Mouse (Mus musculus): ENCODE data around the gene Fcgr4. TPM values are rescaled to one million over a fixed set of nuclear protein-coding genes. Genes with fewer than 3 reads are reported as not detected.
"Not testable (repeated sequence)": the region's sequence is repeated elsewhere in the genome, so short reads cannot be mapped to it uniquely, and the experiment has no call there.

The Fcgr4 gene
- 0.11 TPM in 1 of 2 replicates, not detected in the other for polyA plus RNA-seq (2016; fragmentation: Nextera tagmentation; extraction: Ambion mirVana)

DNA sequence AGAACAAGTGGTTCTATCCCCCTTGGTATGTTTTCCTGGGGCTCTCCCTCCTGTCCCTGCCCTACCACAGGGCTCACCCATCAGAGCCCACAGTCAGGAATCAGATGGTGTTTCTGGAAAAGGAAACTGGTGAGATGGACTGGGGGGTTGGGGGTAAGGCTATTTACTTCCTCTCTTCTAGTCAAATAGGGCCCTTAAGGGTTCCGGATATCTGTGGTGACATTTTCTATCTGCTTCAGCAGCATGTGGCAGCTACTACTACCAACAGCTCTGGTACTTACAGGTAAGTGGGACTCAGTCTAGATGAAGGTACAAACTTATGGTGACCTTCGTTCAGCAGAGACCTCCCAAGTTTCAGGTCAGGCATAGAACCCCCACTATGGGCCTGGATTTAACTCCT lies at the start of gene Fcgr4:
Gene Fcgr4 (plus strand): TSS at position 184 of the 400 bp plus-strand sequence.
- WGBS: 83% methylated on average over 2 of the region's 2 CpGs
- DNase-seq (ENCODE audit: low spot score): no peak
- H3K27ac ChIP-seq: no peak within 1 kb of the TSS
- H3K36me3 ChIP-seq: no peaks in the 10 kb centered on the region
- H3K27me3 ChIP-seq (ENCODE audit: low read depth, poor library complexity, severe bottlenecking): no peaks in the 10 kb centered on the region
- H3K4me3 ChIP-seq: no peak within 1 kb of the TSS
- no peaks in the 10 kb centered on the region for H3K4me1 ChIP-seq
- H3K9me3 ChIP-seq (replicated peaks): no peaks in the 10 kb centered on the region

DNA sequence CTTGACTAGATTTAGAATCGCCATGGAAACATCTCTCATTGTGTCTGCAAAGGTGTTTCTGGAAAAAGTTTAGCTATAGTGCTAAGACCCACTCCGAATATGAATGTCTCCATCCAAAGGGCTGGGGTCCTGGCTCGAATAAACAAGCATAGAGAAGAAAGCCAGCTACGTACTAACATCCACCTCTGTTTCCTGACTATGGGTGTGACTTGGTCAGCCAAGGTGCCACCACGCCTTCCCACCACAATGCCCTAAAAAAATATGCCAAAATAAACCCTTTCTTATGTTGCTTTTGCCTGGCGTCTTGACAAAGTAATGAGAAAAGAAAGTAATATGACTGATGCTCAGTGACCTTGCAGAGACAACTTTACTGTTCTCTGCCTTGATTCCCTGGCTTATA lies 46.2 kb upstream of the Fcgr4 start:
- H3K4me3 ChIP-seq: no peak overlapping the region
- H3K36me3 ChIP-seq: no peaks in the 10 kb centered on the region
- no peaks in the 10 kb centered on the region for H3K9me3 ChIP-seq (replicated peaks)
- H3K27me3 ChIP-seq (ENCODE audit: low read depth, poor library complexity, severe bottlenecking): no peaks in the 10 kb centered on the region
- H3K27ac ChIP-seq: no peak overlapping the region
- H3K4me1 ChIP-seq: no peaks in the 10 kb centered on the region
- DNase-seq (ENCODE audit: low spot score): no peak
- WGBS: 85% methylated on average over 6 of the region's 6 CpGs

DNA sequence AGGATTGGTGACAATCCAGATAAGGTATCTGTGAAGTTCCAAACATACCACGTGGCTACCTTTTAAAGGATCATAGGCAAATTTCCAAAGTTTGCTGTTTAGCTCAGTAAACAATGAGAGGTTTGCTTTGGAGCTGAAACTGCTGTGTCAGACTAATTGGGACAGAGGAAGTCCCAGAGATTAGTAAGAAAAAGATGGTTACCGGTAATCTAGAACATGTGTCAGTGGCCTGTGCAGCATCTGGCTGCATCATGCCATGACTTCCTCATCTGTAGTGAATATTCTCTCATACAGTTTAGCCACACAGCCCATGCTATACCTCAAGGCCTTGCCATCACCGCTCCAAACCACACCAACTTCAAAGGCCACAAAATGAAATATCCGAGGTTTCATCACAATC lies 45.8 kb upstream of the Fcgr4 start:
- Histone ChIP-seq H3K9me3 (replicated peaks) (no peaks in the 10 kb centered on the region), H3K27me3 (ENCODE audit: low read depth, poor library complexity, severe bottlenecking) (no peaks in the 10 kb centered on the region), H3K27ac (no peak overlapping the region), H3K4me3 (no peak overlapping the region), H3K36me3 (no peaks in the 10 kb centered on the region), H3K4me1 (no peaks in the 10 kb centered on the region)
- WGBS: 85% methylated on average over 4 of the region's 4 CpGs
- DNase-seq (ENCODE audit: low spot score): no peak

DNA sequence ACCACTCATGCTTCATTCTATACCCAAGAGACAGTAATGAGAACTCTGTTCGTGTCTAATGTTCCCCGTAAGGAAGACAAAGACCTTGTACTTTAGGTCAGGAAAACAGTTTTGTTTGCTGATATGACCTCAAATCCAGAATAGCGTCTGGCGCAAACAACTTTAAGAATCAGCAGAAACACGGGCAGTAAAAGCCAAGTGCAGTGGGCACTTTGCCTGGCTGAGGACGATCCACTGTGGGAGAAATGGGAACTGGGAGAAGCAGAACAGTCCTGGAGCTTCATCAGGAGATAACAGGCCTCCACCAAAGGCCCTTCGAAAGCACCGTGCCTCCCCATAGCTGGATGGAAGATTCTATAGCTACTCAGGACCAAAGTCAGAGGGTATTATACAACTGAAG lies 44.5 kb upstream of the Fcgr4 start:
- Histone ChIP-seq H3K4me3 (no peak overlapping the region), H3K4me1 (no peaks in the 10 kb centered on the region), H3K36me3 (no peaks in the 10 kb centered on the region), H3K27me3 (ENCODE audit: low read depth, poor library complexity, severe bottlenecking) (no peaks in the 10 kb centered on the region), H3K9me3 (replicated peaks) (no peaks in the 10 kb centered on the region), H3K27ac (no peak overlapping the region)
- no peak for DNase-seq (ENCODE audit: low spot score)
- WGBS: 90% methylated on average over 8 of the region's 8 CpGs

DNA sequence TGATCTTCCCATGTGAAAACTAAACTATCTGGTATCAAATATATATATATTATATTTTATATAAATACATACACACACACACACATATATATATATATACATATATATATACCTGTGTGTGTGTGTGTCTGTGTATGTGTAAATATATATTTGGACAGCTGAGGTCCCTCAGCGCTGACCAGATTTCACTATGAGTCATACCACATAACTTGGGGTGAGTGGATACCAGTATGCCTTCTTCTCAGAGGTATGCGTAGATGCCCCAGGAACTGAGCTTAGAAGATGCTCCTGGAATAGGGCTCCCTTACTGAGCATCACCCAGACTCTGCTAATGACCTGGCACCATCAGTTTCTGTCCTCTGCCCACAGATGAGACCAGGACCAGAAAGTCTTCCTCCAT lies 44.0 kb upstream of the Fcgr4 start:
- Histone ChIP-seq H3K27me3 (ENCODE audit: low read depth, poor library complexity, severe bottlenecking) (no peaks in the 10 kb centered on the region), H3K4me3 (no peak overlapping the region), H3K27ac (no peak overlapping the region), H3K4me1 (no peaks in the 10 kb centered on the region), H3K9me3 (replicated peaks) (no peaks in the 10 kb centered on the region), H3K36me3 (no peaks in the 10 kb centered on the region)
- DNase-seq (ENCODE audit: low spot score): no peak
- 95% methylated on average over 2 of the region's 2 CpGs for WGBS

DNA sequence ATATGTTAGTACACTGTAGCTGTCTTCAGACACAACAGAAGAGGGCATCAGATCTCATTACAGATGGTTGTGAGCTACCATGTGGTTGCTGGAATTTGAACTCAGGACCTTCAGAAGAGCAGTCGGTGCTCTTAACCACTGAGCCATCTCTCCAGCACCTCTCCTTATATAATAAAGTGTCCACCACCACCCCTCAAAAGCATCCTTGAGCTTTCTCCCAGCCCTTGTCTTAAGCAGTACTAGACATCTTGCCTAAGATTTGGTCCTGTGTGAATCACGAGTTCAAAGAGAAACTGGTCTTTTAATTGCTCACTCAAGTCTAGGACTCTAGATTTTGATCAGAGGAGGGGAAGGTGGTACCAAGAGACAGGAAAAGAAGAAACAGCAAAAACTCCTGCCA lies 43.4 kb upstream of the Fcgr4 start:
- DNase-seq (ENCODE audit: low spot score); H3K4me1 ChIP-seq; H3K27me3 ChIP-seq (ENCODE audit: low read depth, poor library complexity, severe bottlenecking); H3K36me3 ChIP-seq; H3K9me3 ChIP-seq (replicated peaks); H3K27ac ChIP-seq; H3K4me3 ChIP-seq: not testable (repeated sequence)
- 85% methylated on average over 2 of the region's 2 CpGs for WGBS

DNA sequence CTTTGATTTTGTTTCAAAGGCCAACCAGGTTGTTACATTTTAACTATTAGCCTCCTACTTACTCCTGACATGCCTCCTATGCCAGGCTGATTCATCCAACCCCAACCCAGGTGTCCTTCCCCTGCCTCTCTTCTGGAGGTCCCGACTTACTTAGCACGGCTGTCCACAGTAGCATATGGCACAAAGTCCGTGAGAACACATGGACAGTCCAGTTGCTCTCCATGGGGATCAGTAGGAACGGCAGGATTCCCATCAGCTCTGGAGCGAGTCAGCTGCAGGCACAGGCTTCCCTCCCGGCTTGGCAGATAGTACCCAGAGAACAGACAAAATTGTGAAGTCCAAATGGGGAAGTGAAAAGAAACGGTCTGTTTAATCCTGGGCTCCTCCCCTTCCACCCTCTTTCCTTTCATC lies 43.0 kb upstream of the Fcgr4 start:
- Histone ChIP-seq H3K9me3 (replicated peaks) (no peaks in the 10 kb centered on the region), H3K4me1 (no peaks in the 10 kb centered on the region), H3K36me3 (no peaks in the 10 kb centered on the region), H3K4me3 (no peak overlapping the region), H3K27ac (no peak overlapping the region), H3K27me3 (ENCODE audit: low read depth, poor library complexity, severe bottlenecking) (no peaks in the 10 kb centered on the region)
- DNase-seq (ENCODE audit: low spot score): no peak
- 74% methylated on average over 7 of the region's 7 CpGs for WGBS

DNA sequence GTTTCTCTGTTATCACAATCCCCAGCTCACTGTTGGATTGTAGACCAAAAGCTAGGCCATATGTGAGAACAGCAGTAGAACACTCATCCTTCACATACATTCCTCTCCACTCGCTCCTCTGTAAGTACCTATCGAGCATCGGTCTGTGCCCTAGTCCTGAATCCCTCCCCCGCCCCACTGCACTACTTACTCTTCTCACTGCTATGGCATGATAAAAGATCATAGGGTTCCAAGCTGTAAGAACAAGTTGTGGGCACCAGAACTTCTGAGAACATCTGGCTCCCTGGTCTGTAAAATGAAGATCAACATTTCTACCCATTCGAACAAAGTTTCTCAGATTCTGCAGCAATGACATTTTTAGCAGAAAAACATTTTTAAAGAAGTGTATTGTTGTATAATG lies 42.3 kb upstream of the Fcgr4 start, which contains the start of gene Fcgr2b:
Gene Fcgr2b (minus strand): TSS at position 101 of the 400 bp plus-strand sequence.
- Histone ChIP-seq H3K4me3 (no peak within 1 kb of the TSS), H3K27ac (no peak within 1 kb of the TSS), H3K4me1 (no peaks in the 10 kb centered on the region), H3K9me3 (replicated peaks) (no peaks in the 10 kb centered on the region), H3K36me3 (no peaks in the 10 kb centered on the region), H3K27me3 (ENCODE audit: low read depth, poor library complexity, severe bottlenecking) (no peaks in the 10 kb centered on the region)
- no peak for DNase-seq (ENCODE audit: low spot score)
- 87% methylated on average over 5 of the region's 5 CpGs for WGBS

DNA sequence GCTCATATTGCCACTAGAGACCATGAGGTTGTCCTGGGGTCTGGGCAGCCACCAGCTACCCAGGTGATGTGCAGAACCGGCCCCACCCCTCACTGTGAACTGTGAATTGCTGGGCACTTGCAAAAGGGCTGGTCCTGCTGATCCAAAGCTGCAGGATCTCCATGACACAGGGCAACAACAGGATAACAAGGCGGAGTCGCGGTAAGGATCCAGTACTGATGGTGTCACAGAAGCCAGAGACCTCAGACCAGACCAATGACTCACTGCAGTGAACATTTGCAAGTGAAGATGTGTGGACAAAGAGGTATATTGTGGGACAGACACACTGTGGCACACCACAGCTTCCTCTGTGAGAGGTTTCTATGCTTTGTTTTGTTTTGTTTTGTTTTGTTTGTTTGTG lies 40.1 kb upstream of the Fcgr4 start:
- 83% methylated on average over 4 of the region's 4 CpGs for WGBS
- H3K27ac ChIP-seq: no peak overlapping the region

DNA sequence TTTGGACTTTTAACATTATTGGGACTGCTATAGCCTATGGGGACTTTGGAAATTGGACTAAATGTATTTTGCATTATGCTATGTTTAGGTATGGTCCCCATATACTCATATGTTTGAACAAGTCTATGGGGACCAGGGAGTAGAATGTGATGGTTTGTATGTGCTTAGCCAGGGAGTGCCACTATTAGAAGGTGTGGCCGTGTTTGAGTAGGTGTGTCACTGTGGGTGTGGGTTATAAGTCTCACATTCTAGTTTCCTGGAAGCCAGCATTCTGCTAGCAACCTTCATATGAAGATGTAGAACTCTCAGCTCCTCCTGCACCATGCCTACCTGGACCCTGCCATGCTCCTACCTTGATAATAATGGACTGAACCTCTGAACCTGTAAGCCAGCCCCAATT lies 37.0 kb upstream of the Fcgr4 start:
- DNase-seq (ENCODE audit: low spot score); H3K4me1 ChIP-seq; H3K36me3 ChIP-seq; H3K27me3 ChIP-seq (ENCODE audit: low read depth, poor library complexity, severe bottlenecking); H3K9me3 ChIP-seq (replicated peaks); H3K27ac ChIP-seq; H3K4me3 ChIP-seq: not testable (repeated sequence)
- 73% methylated on average over 1 of the region's 1 CpGs for WGBS

More for the DNA sequence above, 40.1 kb upstream of the Fcgr4 start:
- no peak for DNase-seq (ENCODE audit: low spot score)
- Histone ChIP-seq H3K4me1 (no peaks in the 10 kb centered on the region), H3K9me3 (replicated peaks) (no peaks in the 10 kb centered on the region), H3K27me3 (ENCODE audit: low read depth, poor library complexity, severe bottlenecking) (no peaks in the 10 kb centered on the region), H3K4me3 (no peak overlapping the region), H3K36me3 (no peaks in the 10 kb centered on the region)

DNA sequence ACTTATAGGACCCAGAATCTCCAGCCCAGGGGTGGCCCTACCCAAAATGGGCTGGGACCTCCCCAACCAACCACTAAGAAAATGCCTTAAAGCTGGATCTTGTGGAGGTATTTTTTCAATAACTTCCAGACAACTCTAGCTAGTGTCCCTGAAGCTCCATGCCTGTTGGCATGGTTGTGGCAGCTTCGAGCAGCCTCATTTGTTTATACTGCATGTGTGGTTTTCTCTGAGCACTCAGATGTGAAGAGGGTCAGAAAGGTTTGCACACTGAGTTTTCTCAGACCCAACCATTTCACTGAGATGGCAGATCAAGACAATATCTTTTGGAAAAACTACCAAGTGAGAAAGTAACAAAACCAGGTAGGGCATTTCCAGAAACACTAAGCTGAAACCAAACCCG lies 36.4 kb upstream of the Fcgr4 start:
- DNase-seq (ENCODE audit: low spot score): no peak
- Histone ChIP-seq H3K36me3 (no peaks in the 10 kb centered on the region), H3K9me3 (replicated peaks) (no peaks in the 10 kb centered on the region), H3K27me3 (ENCODE audit: low read depth, poor library complexity, severe bottlenecking) (no peaks in the 10 kb centered on the region), H3K27ac (no peak overlapping the region), H3K4me3 (no peak overlapping the region), H3K4me1 (no peaks in the 10 kb centered on the region)
- WGBS: 80% methylated on average over 2 of the region's 2 CpGs

DNA sequence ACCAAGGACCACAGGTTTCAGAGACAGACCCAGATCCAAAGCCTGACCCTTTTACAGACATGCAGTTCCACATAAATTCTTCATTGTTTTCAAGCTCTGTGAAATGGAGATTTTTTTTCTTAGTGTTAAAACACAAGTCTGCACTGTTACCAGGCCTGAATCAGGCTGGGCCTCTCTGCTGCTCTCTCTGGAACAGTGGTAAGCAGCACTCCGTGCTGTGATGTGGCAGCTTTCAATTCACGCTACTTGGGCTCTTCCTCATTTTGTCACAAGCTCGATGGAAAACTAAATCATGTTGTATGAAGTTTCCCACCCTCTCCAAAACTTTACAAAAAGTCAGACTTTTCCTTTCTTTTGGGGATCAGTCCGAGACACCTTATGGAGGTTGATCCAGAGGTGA lies 35.7 kb upstream of the Fcgr4 start:
- no peaks in the 10 kb centered on the region for H3K36me3 ChIP-seq
- H3K27ac ChIP-seq: no peak overlapping the region
- 87% methylated on average over 4 of the region's 4 CpGs for WGBS
- H3K9me3 ChIP-seq (replicated peaks): no peaks in the 10 kb centered on the region
- no peaks in the 10 kb centered on the region for H3K27me3 ChIP-seq (ENCODE audit: low read depth, poor library complexity, severe bottlenecking)
- DNase-seq (ENCODE audit: low spot score): no peak
- no peak overlapping the region for H3K4me3 ChIP-seq
- H3K4me1 ChIP-seq: no peaks in the 10 kb centered on the region

DNA sequence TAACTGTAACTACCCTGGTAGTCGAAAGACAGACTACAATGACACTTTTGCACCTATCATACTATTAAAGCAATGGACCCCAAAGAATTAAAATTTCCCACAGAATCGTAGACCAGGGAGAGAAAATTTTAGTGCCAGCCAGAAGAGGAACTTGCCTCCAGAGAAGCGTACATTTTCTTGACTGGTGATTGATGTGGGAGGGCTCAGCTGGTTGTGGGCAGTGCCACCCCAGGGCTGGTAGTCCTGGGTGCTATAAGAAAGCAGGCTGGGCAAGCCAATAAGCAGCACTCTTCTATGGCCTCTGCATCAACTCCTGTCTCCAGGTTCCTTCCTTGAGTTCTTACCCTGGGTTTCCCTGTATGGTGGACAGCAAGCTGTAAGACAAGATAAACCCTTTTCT lies 33.6 kb upstream of the Fcgr4 start:
- Histone ChIP-seq H3K36me3 (no peaks in the 10 kb centered on the region), H3K27me3 (ENCODE audit: low read depth, poor library complexity, severe bottlenecking) (0 out of 2 replicates have a peak, but pooled peaks cover 7% of the 10 kb centered on the region), H3K4me1 (no peaks in the 10 kb centered on the region), H3K9me3 (replicated peaks) (no peaks in the 10 kb centered on the region), H3K27ac (no peak overlapping the region), H3K4me3 (no peak overlapping the region)
- WGBS: 85% methylated on average over 3 of the region's 3 CpGs
- DNase-seq (ENCODE audit: low spot score): no peak

DNA sequence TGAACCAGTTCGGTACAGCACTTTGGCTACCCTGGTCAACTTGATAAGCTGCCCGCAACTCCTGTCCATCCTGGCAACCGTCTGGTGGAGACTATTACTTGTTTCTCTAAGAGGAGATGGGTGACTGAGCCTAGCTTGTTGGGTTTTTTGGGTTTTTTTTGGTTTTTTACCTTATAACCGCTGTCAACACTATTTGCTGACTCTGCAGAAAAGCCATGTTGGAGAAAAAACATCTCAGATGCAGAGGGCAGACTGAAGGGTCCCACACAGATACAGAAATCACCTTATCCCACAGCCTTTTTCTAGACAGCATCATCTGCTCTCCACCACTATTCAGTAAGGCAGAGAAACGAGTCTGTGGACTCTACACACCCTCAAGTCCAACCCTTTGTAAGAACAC lies 32.9 kb upstream of the Fcgr4 start:
- no peak overlapping the region for H3K4me3 ChIP-seq
- no peaks in the 10 kb centered on the region for H3K36me3 ChIP-seq
- WGBS: 85% methylated on average over 5 of the region's 5 CpGs
- no peak overlapping the region for H3K27ac ChIP-seq
- no peaks in the 10 kb centered on the region for H3K4me1 ChIP-seq
- 0 out of 2 replicates have a peak, but pooled peaks cover 7% of the 10 kb centered on the region for H3K27me3 ChIP-seq (ENCODE audit: low read depth, poor library complexity, severe bottlenecking)
- no peak for DNase-seq (ENCODE audit: low spot score)
- H3K9me3 ChIP-seq (replicated peaks): no peaks in the 10 kb centered on the region

All from limb, embryonic 10.5 days (tissue).